Mouse (Mus musculus): ENCODE results near the gene Fastk. TPM values are rescaled to one million over a fixed set of nuclear protein-coding genes. Genes with fewer than 3 reads are reported as not detected.

The Fastk gene
- polyA plus RNA-seq, 1 experiment from 2014 or later, result 181 TPM

DNA sequence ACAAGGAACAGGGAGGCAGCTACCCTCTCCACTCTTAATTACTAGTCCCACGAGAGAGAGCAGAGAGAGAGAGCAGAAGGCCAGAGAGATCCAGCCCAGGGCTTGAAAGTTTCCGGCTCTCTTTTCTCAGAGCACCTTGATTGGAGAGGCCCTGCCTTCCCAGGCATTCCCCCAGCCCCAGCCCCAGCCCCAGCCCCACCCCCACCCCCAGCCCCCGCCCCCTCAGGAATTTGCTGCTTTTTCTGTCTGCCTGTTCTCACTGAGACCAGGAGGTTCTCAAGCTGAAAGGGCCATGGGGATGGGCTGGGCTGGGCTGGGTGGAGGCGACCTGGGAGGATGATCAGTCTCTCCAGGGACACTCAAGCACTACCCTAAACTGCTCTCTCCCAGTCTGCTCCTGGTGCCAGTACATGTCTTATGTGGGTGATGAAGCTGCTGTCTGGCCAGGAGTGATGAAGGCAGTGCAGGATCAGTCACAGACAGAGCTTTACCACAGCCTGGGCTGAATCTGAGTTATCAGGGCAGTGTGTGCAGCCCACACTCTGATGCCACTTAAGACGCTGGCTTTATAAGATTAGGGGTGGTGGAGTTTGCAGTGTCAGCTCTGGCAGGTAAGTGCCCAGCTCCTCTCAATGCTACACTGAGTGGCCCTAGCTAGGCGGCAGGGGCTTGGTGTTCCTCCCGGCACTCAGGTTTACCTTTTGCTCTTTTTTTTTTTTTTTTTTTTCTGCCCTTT is 28.0 kb upstream of the Fastk start:
- Histone ChIP-seq H3K9me3 (ENCODE audit: control insufficient read depth, low read length) (no peaks in the 10 kb centered on the region), H3K4me3 (ENCODE audit: control insufficient read depth in 1 of 2, insufficient read depth in 1 of 2, low read depth in 1 of 2, low read length in 2 of 2) (no peak overlapping the region), H3K4me1 (ENCODE audit: control insufficient read depth in 2 of 2, insufficient read depth in 2 of 2, low read length in 2 of 2) (peaks cover 17 to 36% of the 10 kb centered on the region in 2 experiments), H3K36me3 (ENCODE audit: control insufficient read depth, insufficient read depth, low read length) (peaks cover 17% of the 10 kb centered on the region), H3K9ac (ENCODE audit: low read length) (no peak overlapping the region), H3K4me2 (ENCODE audit: low read length) (peak overlapping the region; percentile 93; the same call in 1 of the 2 replicates), H3K27me3 (ENCODE audit: control insufficient read depth, insufficient read depth, low read length) (no peaks in the 10 kb centered on the region), H3K27ac (replicated peaks in 1 of 2; ENCODE audit: control insufficient read depth in 1 of 2, insufficient read depth in 1 of 2, low read depth in 2 of 2, low read length in 2 of 2) (no peak overlapping the region)
- no peak for ATAC-seq (ENCODE audit: insufficient number of reproducible peaks, insufficient read depth, low FRiP score, low read depth)
- 32% methylated on average over 7 of the region's 7 CpGs for WGBS

DNA sequence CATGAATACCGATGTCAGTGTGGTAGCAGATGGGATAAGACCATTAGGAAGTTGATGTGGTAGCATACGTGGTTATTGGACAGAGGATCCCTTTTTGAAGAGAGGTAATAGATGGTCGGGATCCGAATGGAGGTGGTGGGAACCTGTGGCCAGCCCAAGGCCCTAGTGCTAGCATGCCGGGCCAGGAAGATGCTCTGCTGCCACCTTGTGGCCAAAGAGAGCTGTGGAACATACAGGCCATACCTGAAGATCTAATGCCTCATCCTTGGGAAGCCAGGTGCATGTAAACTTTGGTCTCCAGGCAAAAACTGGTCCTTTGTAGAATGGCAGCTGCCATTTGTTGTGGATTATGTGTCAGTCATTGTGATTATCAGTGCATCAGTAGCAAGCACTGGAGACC is 25.5 kb upstream of the Fastk start:
- peak; percentile 40; the same call in 1 of the 2 replicates for ATAC-seq (ENCODE audit: insufficient number of reproducible peaks, insufficient read depth, low FRiP score, low read depth)

DNA sequence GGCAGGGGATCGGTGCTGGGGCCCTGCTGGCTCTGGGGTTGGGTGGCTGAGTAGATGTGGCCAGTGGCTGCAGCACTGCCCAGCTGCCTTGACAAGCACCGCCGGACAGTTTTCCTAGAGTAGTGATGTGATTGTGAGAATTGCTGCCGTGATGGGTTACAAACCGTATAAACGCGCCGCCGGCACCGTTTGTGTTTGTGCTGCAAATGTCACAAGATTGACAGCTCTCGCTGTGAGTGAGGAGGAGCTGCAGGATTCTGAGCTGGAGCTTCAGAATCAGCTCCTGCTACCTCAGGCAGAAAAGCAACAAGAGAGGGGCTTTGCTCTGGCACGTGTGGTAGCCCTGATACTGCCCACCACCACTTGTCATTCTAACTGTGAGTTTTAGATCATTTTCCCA is 21.7 kb upstream of the Fastk start:
- 53% methylated on average over 12 of the region's 12 CpGs for WGBS
- no peaks in the 10 kb centered on the region for H3K27me3 ChIP-seq (ENCODE audit: control insufficient read depth, insufficient read depth, low read length)
- H3K4me3 ChIP-seq (ENCODE audit: control insufficient read depth in 1 of 2, insufficient read depth in 1 of 2, low read depth in 1 of 2, low read length in 2 of 2), result no peak overlapping the region
- no peak overlapping the region for H3K27ac ChIP-seq (replicated peaks in 1 of 2; ENCODE audit: control insufficient read depth in 1 of 2, insufficient read depth in 1 of 2, low read depth in 2 of 2, low read length in 2 of 2)
- H3K4me1 ChIP-seq (ENCODE audit: control insufficient read depth in 2 of 2, insufficient read depth in 2 of 2, low read length in 2 of 2), result peaks cover 0 to 7% of the 10 kb centered on the region in 2 experiments; a peak in 1 of 4 replicates
- H3K9ac ChIP-seq (ENCODE audit: low read length), result no peak overlapping the region
- H3K4me2 ChIP-seq (ENCODE audit: low read length), result no peak overlapping the region
- H3K36me3 ChIP-seq (ENCODE audit: control insufficient read depth, insufficient read depth, low read length), result no peaks in the 10 kb centered on the region
- H3K9me3 ChIP-seq (ENCODE audit: control insufficient read depth, low read length), result no peaks in the 10 kb centered on the region
- no peak for ATAC-seq (ENCODE audit: insufficient number of reproducible peaks, insufficient read depth, low FRiP score, low read depth)

More for the DNA sequence above, 25.5 kb upstream of the Fastk start:
- H3K36me3 ChIP-seq (ENCODE audit: control insufficient read depth, insufficient read depth, low read length), result no peaks in the 10 kb centered on the region
- peaks cover 14 to 38% of the 10 kb centered on the region in 2 experiments for H3K4me1 ChIP-seq (ENCODE audit: control insufficient read depth in 2 of 2, insufficient read depth in 2 of 2, low read length in 2 of 2)
- no peak overlapping the region for H3K27ac ChIP-seq (replicated peaks in 1 of 2; ENCODE audit: control insufficient read depth in 1 of 2, insufficient read depth in 1 of 2, low read depth in 2 of 2, low read length in 2 of 2)
- H3K9ac ChIP-seq (ENCODE audit: low read length), result no peak overlapping the region
- H3K9me3 ChIP-seq (ENCODE audit: control insufficient read depth, low read length), result no peaks in the 10 kb centered on the region
- 14% methylated on average over 5 of the region's 5 CpGs for WGBS
- H3K27me3 ChIP-seq (ENCODE audit: control insufficient read depth, insufficient read depth, low read length), result no peaks in the 10 kb centered on the region
- no peak overlapping the region for H3K4me3 ChIP-seq (ENCODE audit: control insufficient read depth in 1 of 2, insufficient read depth in 1 of 2, low read depth in 1 of 2, low read length in 2 of 2)
- no peak overlapping the region for H3K4me2 ChIP-seq (ENCODE audit: low read length)

DNA sequence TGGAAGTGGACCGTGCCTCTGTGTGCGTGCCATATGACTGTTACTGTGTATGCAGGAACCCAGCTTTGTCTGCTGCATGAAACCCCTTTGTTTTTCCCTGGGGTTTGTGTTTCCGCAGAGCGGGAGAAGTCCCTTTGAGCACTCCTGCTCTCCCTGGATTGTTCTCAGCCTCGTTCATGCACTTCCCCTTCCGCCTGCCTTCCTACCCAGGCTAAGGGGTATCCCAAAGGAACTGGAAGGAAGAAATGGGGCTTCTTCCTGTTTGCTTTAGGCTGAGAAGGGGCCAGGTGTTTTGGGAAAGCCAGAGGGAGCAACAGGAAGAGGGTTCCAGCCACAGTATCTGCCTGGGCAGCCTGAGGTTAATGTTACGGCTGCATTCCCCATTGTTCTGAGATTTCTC is 10.5 kb upstream of the Fastk start:
- Histone ChIP-seq H3K36me3 (ENCODE audit: control insufficient read depth, insufficient read depth, low read length) (peaks cover 13% of the 10 kb centered on the region), H3K4me3 (ENCODE audit: control insufficient read depth in 1 of 2, insufficient read depth in 1 of 2, low read depth in 1 of 2, low read length in 2 of 2) (no peak overlapping the region)
- WGBS, result 58% methylated on average over 7 of the region's 7 CpGs

GRCm38 (mm10) chr5:24455076-24455475 is 10.0 kb upstream of the Fastk start:
- Histone ChIP-seq H3K9me3 (ENCODE audit: control insufficient read depth, low read length) (no peaks in the 10 kb centered on the region), H3K27me3 (ENCODE audit: control insufficient read depth, insufficient read depth, low read length) (no peaks in the 10 kb centered on the region), H3K4me3 (ENCODE audit: control insufficient read depth in 1 of 2, insufficient read depth in 1 of 2, low read depth in 1 of 2, low read length in 2 of 2) (no peak overlapping the region), H3K27ac (replicated peaks in 1 of 2; ENCODE audit: control insufficient read depth in 1 of 2, insufficient read depth in 1 of 2, low read depth in 2 of 2, low read length in 2 of 2) (peak overlapping the region; percentile 58 to 72), H3K9ac (ENCODE audit: low read length) (peak overlapping the region; percentile 36; the same call in 1 of the 2 replicates), H3K4me2 (ENCODE audit: low read length) (peak overlapping the region; percentile 95; the same call in 1 of the 2 replicates), H3K4me1 (ENCODE audit: control insufficient read depth in 2 of 2, insufficient read depth in 2 of 2, low read length in 2 of 2) (peaks cover 17 to 36% of the 10 kb centered on the region in 2 experiments), H3K36me3 (ENCODE audit: control insufficient read depth, insufficient read depth, low read length) (peaks cover 13% of the 10 kb centered on the region)
- no peak for ATAC-seq (ENCODE audit: insufficient number of reproducible peaks, insufficient read depth, low FRiP score, low read depth)
- WGBS, result 60% methylated on average over 3 of the region's 3 CpGs

More for the DNA sequence above, 10.5 kb upstream of the Fastk start:
- Histone ChIP-seq H3K9ac (ENCODE audit: low read length) (peak overlapping the region; percentile 36; the same call in 1 of the 2 replicates), H3K4me2 (ENCODE audit: low read length) (0 out of 2 replicates have a peak overlapping the region, but pooled peaks have one; percentile 95), H3K27me3 (ENCODE audit: control insufficient read depth, insufficient read depth, low read length) (no peaks in the 10 kb centered on the region), H3K4me1 (ENCODE audit: control insufficient read depth in 2 of 2, insufficient read depth in 2 of 2, low read length in 2 of 2) (peaks cover 17 to 36% of the 10 kb centered on the region in 2 experiments), H3K27ac (replicated peaks in 1 of 2; ENCODE audit: control insufficient read depth in 1 of 2, insufficient read depth in 1 of 2, low read depth in 2 of 2, low read length in 2 of 2) (peak overlapping the region; percentile 58 to 72), H3K9me3 (ENCODE audit: control insufficient read depth, low read length) (no peaks in the 10 kb centered on the region)
- no peak for ATAC-seq (ENCODE audit: insufficient number of reproducible peaks, insufficient read depth, low FRiP score, low read depth)

DNA sequence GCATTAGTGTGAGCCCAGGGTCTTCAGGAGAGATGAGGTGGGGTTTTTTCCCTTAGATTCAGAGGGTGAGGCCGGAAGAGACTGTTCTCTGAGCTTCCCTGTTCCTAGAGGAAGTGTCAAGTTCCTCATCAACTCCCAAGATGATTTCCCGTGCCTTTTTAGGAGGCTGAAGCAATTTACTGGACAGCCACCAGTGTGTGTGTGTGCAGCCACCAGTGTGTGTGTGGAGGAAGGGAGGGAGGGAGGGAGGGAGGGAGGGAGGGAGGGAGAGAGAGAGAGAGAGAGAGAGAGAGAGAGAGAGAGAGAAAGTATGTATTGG is 8.9 kb upstream of the Fastk start:
- H3K4me3 ChIP-seq (ENCODE audit: control insufficient read depth in 1 of 2, insufficient read depth in 1 of 2, low read depth in 1 of 2, low read length in 2 of 2), result peak overlapping the region in 1 of 2 experiments; percentile 88; a peak in 1 of 4 replicates
- H3K4me1 ChIP-seq (ENCODE audit: control insufficient read depth in 2 of 2, insufficient read depth in 2 of 2, low read length in 2 of 2), result peaks cover 17 to 36% of the 10 kb centered on the region in 2 experiments
- H3K27me3 ChIP-seq (ENCODE audit: control insufficient read depth, insufficient read depth, low read length), result no peaks in the 10 kb centered on the region
- H3K27ac ChIP-seq (replicated peaks in 1 of 2; ENCODE audit: control insufficient read depth in 1 of 2, insufficient read depth in 1 of 2, low read depth in 2 of 2, low read length in 2 of 2), result peak overlapping the region in 1 of 2 experiments; percentile 92; a peak in 1 of 4 replicates
- whole genome bisulfite sequencing, result 37% methylated on average over 2 of the region's 2 CpGs
- H3K9ac ChIP-seq (ENCODE audit: low read length), result peak overlapping the region; percentile 96
- H3K9me3 ChIP-seq (ENCODE audit: control insufficient read depth, low read length), result no peaks in the 10 kb centered on the region
- no peak for ATAC-seq (ENCODE audit: insufficient number of reproducible peaks, insufficient read depth, low FRiP score, low read depth)
- peaks cover 9% of the 10 kb centered on the region for H3K36me3 ChIP-seq (ENCODE audit: control insufficient read depth, insufficient read depth, low read length)
- peak overlapping the region; percentile 95 for H3K4me2 ChIP-seq (ENCODE audit: low read length)

- ATAC-seq (ENCODE audit: insufficient number of reproducible peaks, insufficient read depth, low FRiP score, low read depth), result no peak
- WGBS, result 27% methylated on average over 5 of the region's 5 CpGs
- H3K9me3 ChIP-seq (ENCODE audit: control insufficient read depth, low read length), result no peaks in the 10 kb centered on the region
- H3K9ac ChIP-seq (ENCODE audit: low read length), result peak overlapping the region; percentile 96
- peaks cover 17 to 36% of the 10 kb centered on the region in 2 experiments for H3K4me1 ChIP-seq (ENCODE audit: control insufficient read depth in 2 of 2, insufficient read depth in 2 of 2, low read length in 2 of 2)
- peak overlapping the region; percentile 79 to 88 for H3K4me3 ChIP-seq (ENCODE audit: control insufficient read depth in 1 of 2, insufficient read depth in 1 of 2, low read depth in 1 of 2, low read length in 2 of 2)
- peaks cover 8% of the 10 kb centered on the region for H3K36me3 ChIP-seq (ENCODE audit: control insufficient read depth, insufficient read depth, low read length)
- peak overlapping the region in 1 of 2 experiments; percentile 92; a peak in 1 of 4 replicates for H3K27ac ChIP-seq (replicated peaks in 1 of 2; ENCODE audit: control insufficient read depth in 1 of 2, insufficient read depth in 1 of 2, low read depth in 2 of 2, low read length in 2 of 2)
- peak overlapping the region; percentile 95 for H3K4me2 ChIP-seq (ENCODE audit: low read length)
- H3K27me3 ChIP-seq (ENCODE audit: control insufficient read depth, insufficient read depth, low read length), result no peaks in the 10 kb centered on the region
Measured at GRCm38 (mm10) chr5:24453283-24453984, 8.3 kb upstream of the Fastk start.
